Mouse (Mus musculus): ENCODE results near the gene Olfr976. TPM values are rescaled to one million over a fixed set of nuclear protein-coding genes. Genes with fewer than 3 reads are reported as not detected.

Olfr976 gene
- polyA plus RNA-seq, 1 experiment: not detected

GRCm38 (mm10) chr9:39905106-39905505 lies 55.8 kb downstream of the Olfr976 start:
- Histone ChIP-seq H3K36me3 (ENCODE audit: control insufficient read depth, insufficient read depth) (no peaks in the 10 kb centered on the region), H3K4me2 (ENCODE audit: low read depth) (no peak overlapping the region), H3K27me3 (ENCODE audit: control insufficient read depth, insufficient read depth, insufficient read length) (no peaks in the 10 kb centered on the region), H3K79me2 (ENCODE audit: control insufficient read depth, insufficient read depth) (no peaks in the 10 kb centered on the region), H3K4me3 (no peak overlapping the region), H3ac (ENCODE audit: control insufficient read depth, insufficient read length) (no peak overlapping the region)
- TF ChIP-seq MYOD1 (IDR thresholded peaks at IDR 0.05; ENCODE audit: control insufficient read depth in 1 of 3, insufficient read length in 2 of 3, low read depth in 2 of 3) (peak in 1 of 3 experiments; percentile 62), MYOG (IDR thresholded peaks at IDR 0.05; ENCODE audit: control insufficient read depth in 1 of 3, insufficient read depth in 1 of 3, insufficient read length in 2 of 3, low read depth in 2 of 3) (peak; percentile 21 to 72 (median 32)), CEBPB (IDR thresholded peaks at IDR 0.05; ENCODE audit: insufficient read depth, poor library complexity, severe bottlenecking) (no peak), SRF (IDR thresholded peaks at IDR 0.05; ENCODE audit: control insufficient read depth, insufficient read length, low read depth) (no peak)

Other genes with a start within 250 kb of the Olfr976 start
- gene Olfr965, start 249.8 kb downstream of the Olfr976 start, polyA plus RNA-seq (2012; fragmentation: generic; extraction: Trizol): not detected
- not detected for gene Olfr150, start 230.2 kb downstream of the Olfr976 start, polyA plus RNA-seq (2012; fragmentation: generic; extraction: Trizol)
- not detected for gene Olfr967, start 214.9 kb downstream of the Olfr976 start, polyA plus RNA-seq (2012; fragmentation: generic; extraction: Trizol)
- not detected for gene Olfr968, start 177.9 kb downstream of the Olfr976 start, polyA plus RNA-seq (2012; fragmentation: generic; extraction: Trizol)
- gene Olfr969, start 170.2 kb downstream of the Olfr976 start, polyA plus RNA-seq (2012; fragmentation: generic; extraction: Trizol): not detected
- not detected for gene Olfr970, start 152.3 kb downstream of the Olfr976 start, polyA plus RNA-seq (2012; fragmentation: generic; extraction: Trizol)
- not detected for gene Olfr971, start 124.3 kb downstream of the Olfr976 start, polyA plus RNA-seq (2012; fragmentation: generic; extraction: Trizol)
- not detected for gene Olfr972, start 94.7 kb downstream of the Olfr976 start, polyA plus RNA-seq (2012; fragmentation: generic; extraction: Trizol)
- not detected for gene Olfr229, start 53.8 kb downstream of the Olfr976 start, polyA plus RNA-seq (2012; fragmentation: generic; extraction: Trizol)
- gene Olfr974, start 23.6 kb downstream of the Olfr976 start, polyA plus RNA-seq (2012; fragmentation: generic; extraction: Trizol): not detected
- not detected for gene Olfr975, start 9.1 kb downstream of the Olfr976 start, polyA plus RNA-seq (2012; fragmentation: generic; extraction: Trizol)
- gene Olfr978, start 31.0 kb upstream of the Olfr976 start, polyA plus RNA-seq (2012; fragmentation: generic; extraction: Trizol): not detected
- gene Olfr979, start 42.3 kb upstream of the Olfr976 start, polyA plus RNA-seq (2012; fragmentation: generic; extraction: Trizol): not detected
- gene Olfr980, start 48.4 kb upstream of the Olfr976 start, polyA plus RNA-seq (2012; fragmentation: generic; extraction: Trizol): not detected
- gene Olfr981, start 60.3 kb upstream of the Olfr976 start, polyA plus RNA-seq (2012; fragmentation: generic; extraction: Trizol): not detected
- gene Olfr982, start 112.7 kb upstream of the Olfr976 start, polyA plus RNA-seq (2012; fragmentation: generic; extraction: Trizol): not detected
- gene Olfr983, start 132.5 kb upstream of the Olfr976 start, polyA plus RNA-seq (2012; fragmentation: generic; extraction: Trizol): not detected
- gene Olfr984, start 153.1 kb upstream of the Olfr976 start, polyA plus RNA-seq (2012; fragmentation: generic; extraction: Trizol): not detected
- gene Olfr985, start 169.1 kb upstream of the Olfr976 start, polyA plus RNA-seq (2012; fragmentation: generic; extraction: Trizol): not detected
- not detected for gene Tmem225, start 187.0 kb upstream of the Olfr976 start, polyA plus RNA-seq (2012; fragmentation: generic; extraction: Trizol)
- not detected for gene Olfr986, start 219.8 kb upstream of the Olfr976 start, polyA plus RNA-seq (2012; fragmentation: generic; extraction: Trizol)
- 2.4 TPM for gene Zfp202, start 231.2 kb upstream of the Olfr976 start, polyA plus RNA-seq (2012; fragmentation: generic; extraction: Trizol)